Mouse (Mus musculus): ENCODE results near the gene Rgl1.

Rgl1 gene

GRCm38 (mm10) chr1:152606727-152607126 lies 159.4 kb downstream of the Rgl1 start:
- peaks cover 2% of the 10 kb centered on the region; the same call in 1 of the 2 replicates for H3K27me3 ChIP-seq (ENCODE audit: insufficient read depth, low read length)
- peaks cover 8% of the 10 kb centered on the region; the same call in 1 of the 2 replicates for H3K4me1 ChIP-seq (replicated peaks; ENCODE audit: low read depth, low read length)
- no peak overlapping the region for H3K4me3 ChIP-seq (replicated peaks; ENCODE audit: low read length)
- TF ChIP-seq POU5F1 (IDR thresholded peaks at IDR 0.05; ENCODE audit: borderline replicate concordance, low read length) (no peak), CTCF (conservative IDR thresholded peaks at IDR 0.05; ENCODE audit: low read length) (no peak)
- H3K36me3 ChIP-seq (ENCODE audit: insufficient read depth, low read length) = no peaks in the 10 kb centered on the region
- H3K9me3 ChIP-seq (ENCODE audit: low read length) = no peaks in the 10 kb centered on the region

- Histone ChIP-seq H3K27me3 (ENCODE audit: insufficient read depth, low read length) (peaks cover 2% of the 10 kb centered on the region; the same call in 1 of the 2 replicates), H3K4me1 (replicated peaks; ENCODE audit: low read depth, low read length) (peaks cover 8% of the 10 kb centered on the region; the same call in 1 of the 2 replicates), H3K9me3 (ENCODE audit: low read length) (no peaks in the 10 kb centered on the region), H3K36me3 (ENCODE audit: insufficient read depth, low read length) (no peaks in the 10 kb centered on the region), H3K4me3 (replicated peaks; ENCODE audit: low read length) (no peak overlapping the region)
- TF ChIP-seq CTCF (conservative IDR thresholded peaks at IDR 0.05; ENCODE audit: low read length) = no peak
- TF ChIP-seq NANOG (IDR thresholded peaks at IDR 0.05; ENCODE audit: borderline replicate concordance, low read length) = no peak
- no peak for TF ChIP-seq POU5F1 (IDR thresholded peaks at IDR 0.05; ENCODE audit: borderline replicate concordance, low read length)
Measured at GRCm38 (mm10) chr1:152605895-152606625, 160.1 kb downstream of the Rgl1 start.

- no peaks in the 10 kb centered on the region for H3K9me3 ChIP-seq (ENCODE audit: low read length)
- H3K27me3 ChIP-seq (ENCODE audit: insufficient read depth, low read length) = no peaks in the 10 kb centered on the region; the same call in 1 of the 2 replicates
- H3K4me3 ChIP-seq (replicated peaks; ENCODE audit: low read length) = no peak overlapping the region
- peaks cover 8% of the 10 kb centered on the region; the same call in 1 of the 2 replicates for H3K4me1 ChIP-seq (replicated peaks; ENCODE audit: low read depth, low read length)
- TF ChIP-seq POU5F1 (IDR thresholded peaks at IDR 0.05; ENCODE audit: borderline replicate concordance, low read length) (no peak), CTCF (conservative IDR thresholded peaks at IDR 0.05; ENCODE audit: low read length) (no peak), NANOG (IDR thresholded peaks at IDR 0.05; ENCODE audit: borderline replicate concordance, low read length) (no peak)
- H3K36me3 ChIP-seq (ENCODE audit: insufficient read depth, low read length) = no peaks in the 10 kb centered on the region
Measured at GRCm38 (mm10) chr1:152604147-152604546, 162.0 kb downstream of the Rgl1 start.

GRCm38 (mm10) chr1:152603628-152604027 lies 162.5 kb downstream of the Rgl1 start:
- Histone ChIP-seq H3K27me3 (ENCODE audit: insufficient read depth, low read length) (no peaks in the 10 kb centered on the region; the same call in 1 of the 2 replicates), H3K4me3 (replicated peaks; ENCODE audit: low read length) (no peak overlapping the region)
- TF ChIP-seq NANOG (IDR thresholded peaks at IDR 0.05; ENCODE audit: borderline replicate concordance, low read length) = no peak
- TF ChIP-seq CTCF (conservative IDR thresholded peaks at IDR 0.05; ENCODE audit: low read length) = no peak
- TF ChIP-seq POU5F1 (IDR thresholded peaks at IDR 0.05; ENCODE audit: borderline replicate concordance, low read length) = no peak

GRCm38 (mm10) chr1:152600494-152600893 lies 165.7 kb downstream of the Rgl1 start:
- TF ChIP-seq CTCF (conservative IDR thresholded peaks at IDR 0.05; ENCODE audit: low read length) (no peak), POU5F1 (IDR thresholded peaks at IDR 0.05; ENCODE audit: borderline replicate concordance, low read length) (no peak), NANOG (IDR thresholded peaks at IDR 0.05; ENCODE audit: borderline replicate concordance, low read length) (no peak)
- Histone ChIP-seq H3K4me1 (replicated peaks; ENCODE audit: low read depth, low read length) (peaks cover 8% of the 10 kb centered on the region; the same call in 1 of the 2 replicates), H3K4me3 (replicated peaks; ENCODE audit: low read length) (no peak overlapping the region)

More at GRCm38 (mm10) chr1:152603628-152604027, 162.5 kb downstream of the Rgl1 start:
- no peaks in the 10 kb centered on the region for H3K9me3 ChIP-seq (ENCODE audit: low read length)
- no peaks in the 10 kb centered on the region for H3K36me3 ChIP-seq (ENCODE audit: insufficient read depth, low read length)
- H3K4me1 ChIP-seq (replicated peaks; ENCODE audit: low read depth, low read length) = peaks cover 8% of the 10 kb centered on the region; the same call in 1 of the 2 replicates

GRCm38 (mm10) chr1:152599347-152599746 lies 166.8 kb downstream of the Rgl1 start:
- no peak overlapping the region for H3K4me3 ChIP-seq (replicated peaks; ENCODE audit: low read length)
- no peak for TF ChIP-seq CTCF (conservative IDR thresholded peaks at IDR 0.05; ENCODE audit: low read length)
- no peak for TF ChIP-seq NANOG (IDR thresholded peaks at IDR 0.05; ENCODE audit: borderline replicate concordance, low read length)
- TF ChIP-seq POU5F1 (IDR thresholded peaks at IDR 0.05; ENCODE audit: borderline replicate concordance, low read length) = no peak
- H3K4me1 ChIP-seq (replicated peaks; ENCODE audit: low read depth, low read length) = peaks cover 8% of the 10 kb centered on the region; the same call in 1 of the 2 replicates
- no peaks in the 10 kb centered on the region for H3K27me3 ChIP-seq (ENCODE audit: insufficient read depth, low read length)
- H3K9me3 ChIP-seq (ENCODE audit: low read length) = no peaks in the 10 kb centered on the region
- no peaks in the 10 kb centered on the region for H3K36me3 ChIP-seq (ENCODE audit: insufficient read depth, low read length)

More at GRCm38 (mm10) chr1:152600494-152600893, 165.7 kb downstream of the Rgl1 start:
- H3K36me3 ChIP-seq (ENCODE audit: insufficient read depth, low read length) = no peaks in the 10 kb centered on the region
- H3K27me3 ChIP-seq (ENCODE audit: insufficient read depth, low read length) = no peaks in the 10 kb centered on the region
- no peaks in the 10 kb centered on the region for H3K9me3 ChIP-seq (ENCODE audit: low read length)

- Histone ChIP-seq H3K4me1 (replicated peaks; ENCODE audit: low read depth, low read length) (no peaks in the 10 kb centered on the region), H3K9me3 (ENCODE audit: low read length) (no peaks in the 10 kb centered on the region), H3K27me3 (ENCODE audit: insufficient read depth, low read length) (no peaks in the 10 kb centered on the region), H3K4me3 (replicated peaks; ENCODE audit: low read length) (no peak overlapping the region), H3K36me3 (ENCODE audit: insufficient read depth, low read length) (no peaks in the 10 kb centered on the region)
- TF ChIP-seq CTCF (conservative IDR thresholded peaks at IDR 0.05; ENCODE audit: low read length) (no peak), POU5F1 (IDR thresholded peaks at IDR 0.05; ENCODE audit: borderline replicate concordance, low read length) (no peak), NANOG (IDR thresholded peaks at IDR 0.05; ENCODE audit: borderline replicate concordance, low read length) (no peak)
Measured at GRCm38 (mm10) chr1:152594690-152595089, 171.5 kb downstream of the Rgl1 start.

GRCm38 (mm10) chr1:152593831-152594549 lies 172.2 kb downstream of the Rgl1 start:
- no peak overlapping the region for H3K4me3 ChIP-seq (replicated peaks; ENCODE audit: low read length)
- H3K36me3 ChIP-seq (ENCODE audit: insufficient read depth, low read length) = no peaks in the 10 kb centered on the region
- TF ChIP-seq NANOG (IDR thresholded peaks at IDR 0.05; ENCODE audit: borderline replicate concordance, low read length) (no peak), CTCF (conservative IDR thresholded peaks at IDR 0.05; ENCODE audit: low read length) (no peak), POU5F1 (IDR thresholded peaks at IDR 0.05; ENCODE audit: borderline replicate concordance, low read length) (no peak)
- no peaks in the 10 kb centered on the region for H3K4me1 ChIP-seq (replicated peaks; ENCODE audit: low read depth, low read length)
- no peaks in the 10 kb centered on the region for H3K27me3 ChIP-seq (ENCODE audit: insufficient read depth, low read length)
- no peaks in the 10 kb centered on the region for H3K9me3 ChIP-seq (ENCODE audit: low read length)
